Comparison of ENCODE assay signal across 8 mouse cellular contexts in the genomic region with DNA sequence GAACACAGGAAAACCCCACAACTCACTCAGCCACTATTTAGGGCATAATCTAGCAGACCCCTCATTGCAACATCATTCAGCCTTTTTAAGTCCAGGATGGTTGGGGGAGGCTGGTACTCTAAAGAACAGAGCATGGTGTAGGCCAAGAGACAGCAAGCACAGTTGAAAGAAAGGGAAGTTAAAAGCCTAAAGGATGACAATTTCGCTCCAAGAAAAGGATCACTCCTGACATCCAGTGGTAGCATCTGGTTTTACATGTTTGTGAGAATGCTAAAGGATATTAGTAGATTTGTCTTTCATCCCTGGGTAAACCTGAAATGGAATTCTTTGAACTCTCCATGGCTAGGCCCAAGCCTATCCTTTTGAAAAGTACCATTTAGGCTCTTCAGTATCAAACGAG. TPM values are rescaled to one million over a fixed set of nuclear protein-coding genes. Genes with fewer than 3 reads are reported as not detected.
DNase-seq lines count a peak whose midpoint lies in the region; ATAC-seq and TF ChIP-seq lines count a peak whose summit lies in the region.

No protein-coding gene starts in this region.

- no peaks in the 10 kb centered on the region for H3K27me3 ChIP-seq in cerebellum, adult 2 months (ENCODE audit: control insufficient read depth, insufficient read depth, low read length)
- no peaks in the 10 kb centered on the region for H3K27me3 ChIP-seq in midbrain, embryonic 11.5 days (ENCODE audit: control insufficient read depth, insufficient read depth, low read length)
- no peaks in the 10 kb centered on the region for H3K27me3 ChIP-seq in midbrain, embryonic 10.5 days (ENCODE audit: low read depth, poor library complexity, severe bottlenecking)
- H3K27me3 ChIP-seq in forebrain, embryonic 14.5 days (replicated peaks; ENCODE audit: control insufficient read depth, insufficient read depth, low read length) = no peaks in the 10 kb centered on the region
- no peaks in the 10 kb centered on the region for H3K27me3 ChIP-seq in midbrain, postnatal 0 days (ENCODE audit: insufficient read depth, low read length)

- H3K4me2 ChIP-seq in midbrain, embryonic 11.5 days = no peak overlapping the region
- H3K4me2 ChIP-seq in forebrain, embryonic 14.5 days (ENCODE audit: low read length) = no peak overlapping the region
- no peak overlapping the region for H3K4me2 ChIP-seq in midbrain, postnatal 0 days (ENCODE audit: low read depth, low read length, poor library complexity, severe bottlenecking)

- peak; percentile 9; the same call in 1 of the 2 replicates for TF ChIP-seq CTCF in cerebellum, adult 2 months (IDR thresholded peaks at IDR 0.05; ENCODE audit: borderline replicate concordance, insufficient read depth, low read depth, low read length)
- peak; percentile 84 for TF ChIP-seq CTCF in layer of hippocampus, adult 2 months (conservative IDR thresholded peaks at IDR 0.05)
- TF ChIP-seq CTCF in midbrain, postnatal 0 days (IDR thresholded peaks at IDR 0.05) = peak; percentile 84

- no peaks in the 10 kb centered on the region for H3K4me1 ChIP-seq in cerebellum, adult 2 months (ENCODE audit: control insufficient read depth, insufficient read depth, low read length)
- no peaks in the 10 kb centered on the region for H3K4me1 ChIP-seq in midbrain, embryonic 11.5 days (ENCODE audit: control insufficient read depth, insufficient read depth, low read length)
- H3K4me1 ChIP-seq in midbrain, embryonic 10.5 days = no peaks in the 10 kb centered on the region
- no peaks in the 10 kb centered on the region for H3K4me1 ChIP-seq in forebrain, embryonic 14.5 days (ENCODE audit: control insufficient read depth, insufficient read depth, low read length)
- no peaks in the 10 kb centered on the region for H3K4me1 ChIP-seq in midbrain, postnatal 0 days (ENCODE audit: insufficient read depth, low read length)

- H3K9me3 ChIP-seq in midbrain, embryonic 11.5 days (ENCODE audit: control insufficient read depth, low read length) = no peaks in the 10 kb centered on the region
- no peaks in the 10 kb centered on the region for H3K9me3 ChIP-seq in midbrain, embryonic 10.5 days (replicated peaks)
- H3K9me3 ChIP-seq in forebrain, embryonic 14.5 days (replicated peaks; ENCODE audit: control insufficient read depth, low read length) = no peaks in the 10 kb centered on the region
- H3K9me3 ChIP-seq in midbrain, postnatal 0 days (ENCODE audit: low read length) = no peaks in the 10 kb centered on the region

- H3K36me3 ChIP-seq in midbrain, embryonic 11.5 days (ENCODE audit: control insufficient read depth, insufficient read depth, low read length) = no peaks in the 10 kb centered on the region
- no peaks in the 10 kb centered on the region for H3K36me3 ChIP-seq in midbrain, embryonic 10.5 days
- no peaks in the 10 kb centered on the region for H3K36me3 ChIP-seq in forebrain, embryonic 14.5 days (ENCODE audit: control insufficient read depth, insufficient read depth, low read length)
- no peaks in the 10 kb centered on the region for H3K36me3 ChIP-seq in midbrain, postnatal 0 days (ENCODE audit: insufficient read depth, low read length)

- TF ChIP-seq POLR2A in cerebellum, adult 2 months (IDR thresholded peaks at IDR 0.05; ENCODE audit: borderline replicate concordance, insufficient read depth, low read length) = no peak

- peak in 1 of 2 experiments; percentile 9 for DNase-seq in cerebellum, adult 2 months
- no peak for DNase-seq in cerebellum, adult 9-11 months
- peak; percentile 82 for DNase-seq in midbrain, embryonic 11.5 days (ENCODE audit: low spot score, missing footprints)
- no peak for DNase-seq in midbrain, embryonic 10.5 days (ENCODE audit: low spot score)
- peak; percentile 55 for DNase-seq in forebrain, embryonic 14.5 days (ENCODE audit: low spot score)
- peak; percentile 33 to 51 for DNase-seq in layer of hippocampus, adult 2 months (ENCODE audit: low spot score in 2 of 2)
- peak; percentile 69 for DNase-seq in midbrain, postnatal 0 days (ENCODE audit: low spot score)
- DNase-seq in urinary bladder, adult 18-20 months (ENCODE audit: low spot score in 2 of 2) = no peak

- no peak overlapping the region for H3K4me3 ChIP-seq in cerebellum, adult 2 months (replicated peaks; ENCODE audit: insufficient read depth, low read depth, low read length)
- H3K4me3 ChIP-seq in midbrain, embryonic 11.5 days (ENCODE audit: low read depth, low read length) = no peak overlapping the region
- H3K4me3 ChIP-seq in midbrain, embryonic 10.5 days = no peak overlapping the region
- H3K4me3 ChIP-seq in forebrain, embryonic 14.5 days (ENCODE audit: low read depth, low read length) = no peak overlapping the region
- no peak overlapping the region for H3K4me3 ChIP-seq in layer of hippocampus, adult 2 months
- no peak overlapping the region for H3K4me3 ChIP-seq in midbrain, postnatal 0 days (ENCODE audit: low read depth, low read length)

- peak; percentile 56; the same call in 1 of the 2 replicates for ATAC-seq in midbrain, embryonic 11.5 days (ENCODE audit: low FRiP score)
- 0 out of 2 replicates have a peak, but pooled peaks have one; percentile 29 for ATAC-seq in forebrain, embryonic 14.5 days
- peak; percentile 52; the same call in 1 of the 2 replicates for ATAC-seq in midbrain, postnatal 0 days (ENCODE audit: low FRiP score)

- 21% methylated on average over 2 of the region's 2 CpGs for WGBS in cerebellum, adult 2 months
- 27% methylated on average over 2 of the region's 2 CpGs for WGBS in midbrain, embryonic 11.5 days
- 32% methylated on average over 2 of the region's 2 CpGs for WGBS in midbrain, embryonic 10.5 days
- 31% methylated on average over 2 of the region's 2 CpGs for WGBS in forebrain, embryonic 14.5 days
- 23% methylated on average over 2 of the region's 2 CpGs for WGBS in midbrain, postnatal 0 days

- H3K9ac ChIP-seq in midbrain, embryonic 11.5 days (ENCODE audit: low read length) = no peak overlapping the region
- no peak overlapping the region for H3K9ac ChIP-seq in forebrain, embryonic 14.5 days (ENCODE audit: low read length)
- no peak overlapping the region for H3K9ac ChIP-seq in midbrain, postnatal 0 days (replicated peaks; ENCODE audit: low read length, poor library complexity, severe bottlenecking)

- H3K27ac ChIP-seq in cerebellum, adult 2 months (ENCODE audit: insufficient read depth, low read length) = no peak overlapping the region
- H3K27ac ChIP-seq in midbrain, embryonic 11.5 days (ENCODE audit: low read depth, low read length) = no peak overlapping the region
- H3K27ac ChIP-seq in midbrain, embryonic 10.5 days (replicated peaks) = no peak overlapping the region
- no peak overlapping the region for H3K27ac ChIP-seq in forebrain, embryonic 14.5 days (ENCODE audit: low read depth, low read length)
- H3K27ac ChIP-seq in layer of hippocampus, adult 2 months = no peak overlapping the region
- H3K27ac ChIP-seq in midbrain, postnatal 0 days (ENCODE audit: low read depth, low read length) = no peak overlapping the region

RNA-seq across cellular contexts. Expression of a gene that starts 43.9 kb away (rescaled TPM):
- 12.3 and 13.0 TPM in 2 replicates for polyA plus RNA-seq in cerebellum, adult 2 months (2012; rRNA removed)
- polyA plus RNA-seq in midbrain, embryonic 11.5 days (2014; fragmentation: Nextera tagmentation; extraction: Ambion mirVana) = 1.6 and 2.3 TPM in 2 replicates
- 1.9 and 2.2 TPM in 2 replicates for polyA plus RNA-seq in midbrain, embryonic 10.5 days (2016; fragmentation: Nextera tagmentation; extraction: Ambion mirVana)
- 1.3 and 2.1 TPM in 2 replicates for polyA plus RNA-seq in forebrain, embryonic 14.5 days (2014; fragmentation: Nextera tagmentation; extraction: Ambion mirVana)
- 1 to 10 TPM; 1.5 to 2.0 TPM for total RNA-seq in layer of hippocampus, adult 2 months (2021)
- total RNA-seq in midbrain, postnatal 0 days (2014; rRNA removed) = 3.6 and 7.3 TPM in 2 replicates
- polyA plus RNA-seq in midbrain, postnatal 0 days (2015; fragmentation: Nextera tagmentation; extraction: Ambion mirVana) = 1.3 and 2.8 TPM in 2 replicates

Comparison
In these comparisons a context has a peak if more than half of its experiments do, and no peak if none do; other contexts are left out.
1. DNase-seq: peak in midbrain, embryonic 11.5 days (single experiment), forebrain, embryonic 14.5 days (single experiment), layer of hippocampus, adult 2 months (2 of 2) and midbrain, postnatal 0 days (single experiment); none in cerebellum, adult 9-11 months (single experiment), midbrain, embryonic 10.5 days (single experiment) and urinary bladder, adult 18-20 months (0 of 2).
2. CTCF ChIP-seq: peak in every context shown above with its lines; median percentile 84 in layer of hippocampus, adult 2 months; 84 in midbrain, postnatal 0 days; 9 in cerebellum, adult 2 months.
3. Peak in every context shown above with its lines, with median percentiles within 50 percentile points of each other: ATAC-seq.